15 mouse cellular contexts compared by ENCODE assay signal in genomic region chr17:3149541-3149940, GRCm38 (mm10). TPM values are rescaled to one million over a fixed set of nuclear protein-coding genes. Genes with fewer than 3 reads are reported as not detected.
DNase-seq lines count a peak whose midpoint lies in the region; ATAC-seq and TF ChIP-seq lines count a peak whose summit lies in the region.
"Had no signal": no experiment of that assay in that cellular context is flagged by ENCODE, and none has a peak within 500 bp of the region (broad histone marks: within the 10 kb centered on the region; RNA-seq: fewer than 3 reads in every experiment).

No protein-coding gene starts in this region.

- no peak for TF ChIP-seq EP300 in liver, embryonic 14.5 days (IDR thresholded peaks at IDR 0.05; ENCODE audit: low read depth)

- peaks cover 6% of the 10 kb centered on the region; the same call in 1 of the 2 replicates for H3K36me3 ChIP-seq in intestine, postnatal 0 days (ENCODE audit: control insufficient read depth, insufficient read depth)
- 0 out of 2 replicates have a peak, but pooled peaks cover 6% of the 10 kb centered on the region for H3K36me3 ChIP-seq in kidney, postnatal 0 days (ENCODE audit: insufficient read depth, low read length)
- peaks cover 6% of the 10 kb centered on the region for H3K36me3 ChIP-seq in liver, embryonic 14.5 days (replicated peaks; ENCODE audit: control insufficient read depth, insufficient read depth, low read depth)

- no peaks in the 10 kb centered on the region for H3K4me1 ChIP-seq in intestine, postnatal 0 days (replicated peaks; ENCODE audit: control insufficient read depth, insufficient read depth, low read length)
- no peaks in the 10 kb centered on the region for H3K4me1 ChIP-seq in kidney, postnatal 0 days (replicated peaks; ENCODE audit: insufficient read depth, low read length)
- H3K4me1 ChIP-seq in liver, embryonic 14.5 days (replicated peaks; ENCODE audit: control insufficient read depth in 2 of 2, insufficient read depth in 2 of 2, low read length in 1 of 2): peaks cover 0 to 4% of the 10 kb centered on the region in 2 experiments; a peak in 1 of 4 replicates
- H3K4me1 ChIP-seq in lung, adult 2 months (ENCODE audit: control insufficient read depth, insufficient read depth, low read length): no peaks in the 10 kb centered on the region

- H3K9me3 ChIP-seq in intestine, postnatal 0 days (ENCODE audit: control insufficient read depth): no peaks in the 10 kb centered on the region
- no peaks in the 10 kb centered on the region for H3K9me3 ChIP-seq in kidney, postnatal 0 days (replicated peaks; ENCODE audit: low read length)
- no peaks in the 10 kb centered on the region for H3K9me3 ChIP-seq in liver, embryonic 14.5 days (ENCODE audit: control insufficient read depth, low read length)
- H3K9me3 ChIP-seq: hindbrain, embryonic 13.5 days had no signal

- peak; percentile 35 for ATAC-seq in Patski
- peak; percentile 61 for ATAC-seq in intestine, postnatal 0 days
- ATAC-seq in kidney, postnatal 0 days (replicated peaks; ENCODE audit: low FRiP score, low read depth): 0 out of 2 replicates have a peak, but pooled peaks have one; percentile 59
- peak; percentile 28; the same call in 1 of the 2 replicates for ATAC-seq in liver, embryonic 14.5 days (ENCODE audit: insufficient read depth)
- ATAC-seq: activated CD4-positive, CD25-positive, alpha-beta regulatory T cell, adult 4 months; forebrain, embryonic 14.5 days had no signal

- in situ Hi-C loops in Patski (cut with MboI; ENCODE audit: low pct_unique_long_range_greater_than_20kb): no loop called here

- CTCF ChIA-PET in Patski (lab: Charles Lee): interaction anchor here (1.0 to 1.4 kb wide), 4 partner anchors 8 to 38 kb away, joined by 3 read pairs; no protein-coding TSS in a partner anchor

- H3K9ac ChIP-seq in intestine, postnatal 0 days (ENCODE audit: low read depth, low read length): no peak overlapping the region
- no peak overlapping the region for H3K9ac ChIP-seq in kidney, postnatal 0 days (ENCODE audit: low read depth, low read length)
- H3K9ac ChIP-seq in liver, embryonic 14.5 days (replicated peaks): no peak overlapping the region
- H3K9ac ChIP-seq: hindbrain, embryonic 13.5 days had no signal

- no peaks in the 10 kb centered on the region for H3K27me3 ChIP-seq in Patski
- H3K27me3 ChIP-seq in intestine, postnatal 0 days (replicated peaks; ENCODE audit: control insufficient read depth, insufficient read depth, low read length): no peaks in the 10 kb centered on the region
- H3K27me3 ChIP-seq in kidney, postnatal 0 days (ENCODE audit: insufficient read depth, low read length): no peaks in the 10 kb centered on the region
- no peaks in the 10 kb centered on the region for H3K27me3 ChIP-seq in liver, embryonic 14.5 days (ENCODE audit: control insufficient read depth, insufficient read depth, low read length)
- H3K27me3 ChIP-seq: hindbrain, embryonic 13.5 days had no signal

- H3K27ac ChIP-seq in intestine, postnatal 0 days (ENCODE audit: low read depth, low read length): no peak overlapping the region
- H3K27ac ChIP-seq in kidney, postnatal 0 days: no peak overlapping the region
- no peak overlapping the region for H3K27ac ChIP-seq in liver, embryonic 14.5 days
- H3K27ac ChIP-seq: hindbrain, embryonic 13.5 days; left cerebral cortex, adult 2 months had no signal

- peak; percentile 19 for DNase-seq in Patski (ENCODE audit: low read depth, low spot score)
- peak; percentile 10 for DNase-seq in kidney, postnatal 0 days (ENCODE audit: low spot score)
- DNase-seq in liver, embryonic 14.5 days (ENCODE audit: low read depth in 3 of 3, low spot score in 3 of 3): no peak
- DNase-seq in lung, adult 2 months: no peak
- no peak for DNase-seq in T-cell, adult 2 months (ENCODE audit: low spot score)
- DNase-seq in spleen, postnatal 14 days (ENCODE audit: low spot score in 2 of 2): no peak
- DNase-seq: cerebellum, postnatal 10 days; heart, adult 18-20 months; lung, postnatal 4 days; midbrain, embryonic 14.5 days had no signal

- WGBS in intestine, postnatal 0 days: 31% methylated on average over 1 of the region's 1 CpGs
- WGBS in kidney, postnatal 0 days: 50% methylated on average over 1 of the region's 1 CpGs
- 9% methylated on average over 1 of the region's 1 CpGs for WGBS in liver, embryonic 14.5 days (ENCODE audit: insufficient replicate concordance)
- WGBS in lung, adult 2 months: 46% methylated on average over 1 of the region's 1 CpGs

- no peak overlapping the region for H3K4me2 ChIP-seq in intestine, postnatal 0 days (replicated peaks; ENCODE audit: low read depth)
- no peak overlapping the region for H3K4me2 ChIP-seq in kidney, postnatal 0 days (ENCODE audit: low read length)
- H3K4me2 ChIP-seq in liver, embryonic 14.5 days (ENCODE audit: low read depth): no peak overlapping the region
- H3K4me2 ChIP-seq: hindbrain, embryonic 13.5 days had no signal

- POLR2A ChIA-PET in Patski (lab: Charles Lee): interaction anchor here (0.6 kb wide), 1 partner anchor 134 kb away, joined by 5 read pairs; no protein-coding TSS in a partner anchor

- TF ChIP-seq POLR2A in lung, adult 2 months (IDR thresholded peaks at IDR 0.05; ENCODE audit: borderline replicate concordance, extremely low read depth, low read depth, low read length): no peak

- no peak overlapping the region for H3K4me3 ChIP-seq in intestine, postnatal 0 days (ENCODE audit: low read depth, low read length)
- H3K4me3 ChIP-seq in kidney, postnatal 0 days (replicated peaks; ENCODE audit: low read depth, low read length): no peak overlapping the region
- H3K4me3 ChIP-seq in liver, embryonic 14.5 days (ENCODE audit: insufficient read depth in 1 of 2, low read depth in 2 of 2, low read length in 2 of 2): no peak overlapping the region
- no peak overlapping the region for H3K4me3 ChIP-seq in lung, adult 2 months (replicated peaks; ENCODE audit: extremely low read depth, low read depth, low read length)
- H3K4me3 ChIP-seq: hindbrain, embryonic 13.5 days; left cerebral cortex, adult 2 months had no signal

- TF ChIP-seq CTCF in Patski (IDR thresholded peaks at IDR 0.05): no peak
- TF ChIP-seq CTCF in intestine, postnatal 0 days (IDR thresholded peaks at IDR 0.05; ENCODE audit: low read depth): no peak
- no peak for TF ChIP-seq CTCF in kidney, postnatal 0 days (IDR thresholded peaks at IDR 0.05; ENCODE audit: low read depth)
- no peak for TF ChIP-seq CTCF in liver, embryonic 14.5 days (IDR thresholded peaks at IDR 0.05; ENCODE audit: low read depth)
- TF ChIP-seq CTCF in lung, adult 2 months (IDR thresholded peaks at IDR 0.05; ENCODE audit: insufficient read depth, low read length): no peak

RNA-seq across cellular contexts. Expression of gene Scaf8, which starts 34.8 kb away (rescaled TPM):
- polyA plus RNA-seq in Patski (2021): 45.4 TPM
- polyA plus RNA-seq in intestine, postnatal 0 days (2015; fragmentation: Nextera tagmentation; extraction: Ambion mirVana): 8.3 and 9.4 TPM in 2 replicates
- polyA plus RNA-seq in kidney, postnatal 0 days (2015; fragmentation: Nextera tagmentation; extraction: Ambion mirVana): 15.9 and 16.1 TPM in 2 replicates
- polyA plus RNA-seq in liver, embryonic 14.5 days (2012; rRNA removed): 7.4 and 10.1 TPM in 2 replicates
- 8.2 and 8.8 TPM in 2 replicates for polyA plus RNA-seq in liver, embryonic 14.5 days (2014; fragmentation: Nextera tagmentation; extraction: Ambion mirVana)
- 23.4 and 24.6 TPM in 2 replicates for polyA plus RNA-seq in lung, adult 2 months (2012; rRNA removed)

Comparison
In these comparisons a context has a peak if more than half of its experiments do, and no peak if none do; other contexts are left out.
1. DNase-seq: peak in Patski (single experiment) and kidney, postnatal 0 days (single experiment); none in liver, embryonic 14.5 days (0 of 3), lung, adult 2 months (single experiment), T-cell, adult 2 months (single experiment) and spleen, postnatal 14 days (0 of 2).
2. Peak in every context shown above with its lines, with median percentiles within 50 percentile points of each other: ATAC-seq.